Comparison of ENCODE assay signal across 14 mouse cellular contexts in the genomic region with DNA sequence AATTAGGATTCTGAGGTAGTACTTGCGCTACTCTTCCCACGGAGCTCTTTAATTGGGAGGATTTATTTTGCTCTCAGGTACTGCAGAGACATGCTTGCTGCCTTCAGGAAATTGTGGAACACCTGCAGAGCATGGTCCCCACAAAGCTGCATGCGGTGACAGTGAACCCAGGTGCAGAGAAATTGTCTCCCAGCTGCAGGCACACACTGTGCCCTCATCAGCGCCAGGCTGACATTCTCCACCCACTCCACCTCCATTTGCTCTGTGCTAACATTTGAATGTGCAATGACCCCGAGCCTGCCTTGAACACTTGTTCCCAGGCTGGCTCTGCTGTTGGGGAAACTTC.
DNase-seq lines count a peak whose midpoint lies in the region; ATAC-seq and TF ChIP-seq lines count a peak whose summit lies in the region.
"Had no signal": no experiment of that assay in that cellular context is flagged by ENCODE, and none has a peak within 500 bp of the region (broad histone marks: within the 10 kb centered on the region; RNA-seq: fewer than 3 reads in every experiment).

No protein-coding gene starts in this region.

- peak; percentile 23; the same call in 1 of the 2 replicates for ATAC-seq in forebrain, postnatal 0 days
- no peak for ATAC-seq in forebrain, embryonic 12.5 days (ENCODE audit: low FRiP score)
- 0 out of 2 replicates have a peak, but pooled peaks have one; percentile 58 for ATAC-seq in midbrain, embryonic 15.5 days (replicated peaks)
- no peak for ATAC-seq in lung, postnatal 0 days
- no peak for ATAC-seq in liver, embryonic 11.5 days (replicated peaks; ENCODE audit: low FRiP score)
- ATAC-seq: activated CD4-positive, CD25-positive, alpha-beta regulatory T cell, adult 4 months had no signal

- no peak overlapping the region for H3K27ac ChIP-seq in forebrain, postnatal 0 days (ENCODE audit: low read depth, low read length)
- no peak overlapping the region for H3K27ac ChIP-seq in forebrain, embryonic 12.5 days
- 0 out of 2 replicates have a peak overlapping the region, but pooled peaks have one; percentile 5 for H3K27ac ChIP-seq in midbrain, embryonic 15.5 days
- no peak overlapping the region for H3K27ac ChIP-seq in lung, postnatal 0 days (ENCODE audit: low read length)
- no peak overlapping the region for H3K27ac ChIP-seq in liver, embryonic 11.5 days (ENCODE audit: low read depth, low read length)
- H3K27ac ChIP-seq: limb, embryonic 15.5 days had no signal

- WGBS in forebrain, postnatal 0 days = 28% methylated on average over 5 of the region's 5 CpGs
- WGBS in forebrain, embryonic 12.5 days = 29% methylated on average over 5 of the region's 5 CpGs
- WGBS in midbrain, embryonic 15.5 days = 20% methylated on average over 5 of the region's 5 CpGs
- 41% methylated on average over 5 of the region's 5 CpGs for WGBS in lung, postnatal 0 days
- WGBS in liver, embryonic 11.5 days = 47% methylated on average over 5 of the region's 5 CpGs

- H3K4me3 ChIP-seq in forebrain, postnatal 0 days (ENCODE audit: low read depth, low read length) = no peak overlapping the region
- no peak overlapping the region for H3K4me3 ChIP-seq in forebrain, embryonic 12.5 days (replicated peaks)
- no peak overlapping the region for H3K4me3 ChIP-seq in midbrain, embryonic 15.5 days
- no peak overlapping the region for H3K4me3 ChIP-seq in lung, postnatal 0 days (ENCODE audit: low read depth, low read length)
- no peak overlapping the region for H3K4me3 ChIP-seq in liver, embryonic 11.5 days (ENCODE audit: low read depth, low read length)
- H3K4me3 ChIP-seq: limb, embryonic 15.5 days had no signal

- no peak overlapping the region for H3K4me2 ChIP-seq in forebrain, postnatal 0 days (ENCODE audit: low read depth)
- H3K4me2 ChIP-seq in forebrain, embryonic 12.5 days = no peak overlapping the region
- H3K4me2 ChIP-seq in midbrain, embryonic 15.5 days = peak overlapping the region; percentile 15; the same call in 1 of the 2 replicates
- H3K4me2 ChIP-seq in lung, postnatal 0 days (replicated peaks; ENCODE audit: low read depth, low read length) = no peak overlapping the region
- no peak overlapping the region for H3K4me2 ChIP-seq in liver, embryonic 11.5 days
- H3K4me2 ChIP-seq: limb, embryonic 15.5 days had no signal

- no peak for DNase-seq in forebrain, postnatal 0 days
- peak; percentile 27 to 29 for DNase-seq in right cerebral cortex, postnatal 10 days (ENCODE audit: low spot score in 2 of 2)
- no peak for DNase-seq in right cerebral cortex, postnatal 14 days
- no peak for DNase-seq in lung, postnatal 0 days (ENCODE audit: low spot score)
- no peak for DNase-seq in liver, embryonic 11.5 days (ENCODE audit: low spot score)
- DNase-seq in T-cell, adult 2 months (ENCODE audit: low spot score) = no peak
- DNase-seq: cerebellum, adult 9-11 months; kidney, postnatal 36 days; lung, postnatal 10 days had no signal

- TF ChIP-seq CTCF in forebrain, postnatal 0 days (IDR thresholded peaks at IDR 0.05; ENCODE audit: low read depth) = no peak
- no peak for TF ChIP-seq CTCF in lung, postnatal 0 days (IDR thresholded peaks at IDR 0.05)

- no peak overlapping the region for H3K9ac ChIP-seq in forebrain, postnatal 0 days
- no peak overlapping the region for H3K9ac ChIP-seq in forebrain, embryonic 12.5 days
- no peak overlapping the region for H3K9ac ChIP-seq in midbrain, embryonic 15.5 days
- no peak overlapping the region for H3K9ac ChIP-seq in lung, postnatal 0 days (replicated peaks; ENCODE audit: low read depth)
- no peak overlapping the region for H3K9ac ChIP-seq in liver, embryonic 11.5 days (ENCODE audit: low read depth, low read length)
- H3K9ac ChIP-seq: limb, embryonic 15.5 days had no signal

- no peaks in the 10 kb centered on the region for H3K36me3 ChIP-seq in forebrain, postnatal 0 days (ENCODE audit: insufficient read depth)
- H3K36me3 ChIP-seq in forebrain, embryonic 12.5 days (replicated peaks) = no peaks in the 10 kb centered on the region
- H3K36me3 ChIP-seq in midbrain, embryonic 15.5 days (replicated peaks) = no peaks in the 10 kb centered on the region
- no peaks in the 10 kb centered on the region for H3K36me3 ChIP-seq in lung, postnatal 0 days (ENCODE audit: insufficient read depth, low read length)
- no peaks in the 10 kb centered on the region for H3K36me3 ChIP-seq in liver, embryonic 11.5 days (ENCODE audit: control insufficient read depth, insufficient read depth, low read length)
- H3K36me3 ChIP-seq: G1E; limb, embryonic 15.5 days had no signal

- H3K9me3 ChIP-seq in forebrain, postnatal 0 days (ENCODE audit: low read length) = no peaks in the 10 kb centered on the region
- H3K9me3 ChIP-seq in forebrain, embryonic 12.5 days = no peaks in the 10 kb centered on the region
- no peaks in the 10 kb centered on the region for H3K9me3 ChIP-seq in midbrain, embryonic 15.5 days
- no peaks in the 10 kb centered on the region for H3K9me3 ChIP-seq in lung, postnatal 0 days (ENCODE audit: low read length)
- no peaks in the 10 kb centered on the region for H3K9me3 ChIP-seq in liver, embryonic 11.5 days (ENCODE audit: control insufficient read depth, low read length)
- H3K9me3 ChIP-seq: limb, embryonic 15.5 days had no signal

- no peaks in the 10 kb centered on the region for H3K4me1 ChIP-seq in forebrain, postnatal 0 days (ENCODE audit: insufficient read depth)
- H3K4me1 ChIP-seq in forebrain, embryonic 12.5 days = peaks cover 15% of the 10 kb centered on the region
- H3K4me1 ChIP-seq in midbrain, embryonic 15.5 days = peaks cover 13% of the 10 kb centered on the region; the same call in 1 of the 2 replicates
- no peaks in the 10 kb centered on the region for H3K4me1 ChIP-seq in lung, postnatal 0 days (ENCODE audit: insufficient read depth, low read depth, low read length)
- no peaks in the 10 kb centered on the region for H3K4me1 ChIP-seq in liver, embryonic 11.5 days (replicated peaks; ENCODE audit: control insufficient read depth, insufficient read depth, low read length)
- H3K4me1 ChIP-seq: limb, embryonic 15.5 days had no signal

- H3K27me3 ChIP-seq in forebrain, postnatal 0 days (ENCODE audit: insufficient read depth, low read length) = no peaks in the 10 kb centered on the region; the same call in 1 of the 2 replicates
- no peaks in the 10 kb centered on the region for H3K27me3 ChIP-seq in forebrain, embryonic 12.5 days
- no peaks in the 10 kb centered on the region for H3K27me3 ChIP-seq in midbrain, embryonic 15.5 days (replicated peaks)
- no peaks in the 10 kb centered on the region for H3K27me3 ChIP-seq in lung, postnatal 0 days (replicated peaks; ENCODE audit: insufficient read depth, low read length)
- H3K27me3 ChIP-seq in liver, embryonic 11.5 days (replicated peaks; ENCODE audit: control insufficient read depth, insufficient read depth, low read length) = no peaks in the 10 kb centered on the region
- H3K27me3 ChIP-seq: limb, embryonic 15.5 days had no signal

- no peak for TF ChIP-seq EP300 in lung, postnatal 0 days (IDR thresholded peaks at IDR 0.05)

Comparison
In these comparisons a context has a peak if more than half of its experiments do, and no peak if none do; other contexts are left out.
1. ATAC-seq: peak in forebrain, postnatal 0 days (single experiment) and midbrain, embryonic 15.5 days (single experiment); none in forebrain, embryonic 12.5 days (single experiment), lung, postnatal 0 days (single experiment) and liver, embryonic 11.5 days (single experiment).
2. DNase-seq: peak in right cerebral cortex, postnatal 10 days (2 of 2); none in forebrain, postnatal 0 days (single experiment), right cerebral cortex, postnatal 14 days (single experiment), lung, postnatal 0 days (single experiment), liver, embryonic 11.5 days (single experiment) and T-cell, adult 2 months (single experiment).